Mouse (Mus musculus) liver, embryonic 12.5 days (tissue): ENCODE results near the gene Ror2. TPM values are rescaled to one million over a fixed set of nuclear protein-coding genes. Genes with fewer than 3 reads are reported as not detected.

Experiments
- ATAC-seq: fragments of 200-750 bp; cut with Nextera tagmentation; 2 replicates; pipeline ENCODE4 v1.8.0; 2017; ENCODE audit warnings: moderate number of reproducible peaks, mild to moderate bottlenecking, moderate library complexity
- H3K27ac ChIP-seq: fragments of 300-500 bp; sonication (generic); 2 replicates; pipeline ENCODE4 v1.5.1; 2016; ENCODE audit warnings: mild to moderate bottlenecking
- H3K27me3 ChIP-seq: fragments of 300-500 bp; sonication (generic); replicated peaks from 2 replicates; pipeline ENCODE4 v1.6.1; 2016; ENCODE audit warnings: mild to moderate bottlenecking, moderate library complexity
- H3K36me3 ChIP-seq: fragments of 300-500 bp; sonication (generic); 2 replicates; pipeline ENCODE4 v1.6.1; 2016; ENCODE audit warnings: mild to moderate bottlenecking, moderate library complexity
- H3K4me1 ChIP-seq: fragments of 300-500 bp; sonication (generic); 2 replicates; pipeline ENCODE4 v1.6.1; 2016
- H3K4me2 ChIP-seq: fragments of 300-500 bp; sonication (generic); 2 replicates; pipeline ENCODE4 v1.6.1; 2016; ENCODE audit warnings: mild to moderate bottlenecking, moderate library complexity
- H3K4me3 ChIP-seq: fragments of 300-500 bp; sonication (generic); 2 replicates; pipeline ENCODE4 v1.5.1; 2016; ENCODE audit warnings: mild to moderate bottlenecking, moderate library complexity
- H3K9ac ChIP-seq: fragments of 300-500 bp; sonication (generic); 2 replicates; pipeline ENCODE4 v1.6.1; 2016; ENCODE audit warnings: mild to moderate bottlenecking, moderate library complexity
- H3K9me3 ChIP-seq: fragments of 300-500 bp; sonication (generic); replicated peaks from 2 replicates; pipeline ENCODE4 v1.6.1; 2016; ENCODE audit warnings: mild to moderate bottlenecking, moderate library complexity
- WGBS: fragments of 180-500 bp; shearing (Covaris S2); methylation state at CpG from one replicate; pipeline ENCODE4 v1.1.7; 2016; ENCODE audit not compliant: insufficient replicate concordance; 5-methylcytosine and 5-hydroxymethylcytosine counted together
- polyA plus RNA-seq: library from polyadenylated mRNA; unstranded; fragments of >200 nt; fragmentation: Nextera tagmentation; extraction: Ambion mirVana; gene quantifications from 2 replicates; pipeline ENCODE4 v1.2.1, GENCODE M21; 2016

Ror2 gene
- polyA plus RNA-seq, 1 experiment from 2014 or later = 1.5 TPM

DNA sequence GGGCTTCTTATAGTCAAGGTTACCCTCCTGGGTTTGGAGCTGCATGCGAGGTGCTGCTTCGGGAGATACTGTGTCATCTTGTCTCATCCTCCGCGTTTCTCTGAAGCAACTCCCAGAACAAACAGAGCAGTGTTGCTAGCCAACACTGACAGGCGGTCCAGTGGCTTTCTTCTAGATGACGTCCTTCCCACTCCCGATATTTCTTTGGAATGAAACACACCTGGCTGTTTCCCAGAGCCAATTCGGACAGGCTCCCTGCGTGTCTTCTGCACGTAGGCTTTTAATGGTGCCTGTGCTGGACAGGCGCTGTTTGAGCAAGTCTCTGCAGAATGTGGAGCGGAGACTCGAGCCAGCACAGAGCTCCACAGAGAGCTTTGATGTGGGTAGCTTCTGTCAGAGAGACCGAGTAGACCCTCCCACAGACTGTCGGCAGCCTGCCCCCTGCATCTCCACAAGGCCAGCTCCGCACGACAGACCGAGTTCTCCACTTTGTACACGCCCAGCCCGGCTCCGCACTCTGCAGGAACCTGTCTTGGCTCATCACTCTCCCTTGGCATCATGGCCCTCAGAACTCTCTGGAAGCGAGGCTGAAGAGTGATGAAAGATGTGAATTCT lies 216.7 kb downstream of the Ror2 start:
- Histone ChIP-seq H3K27ac (no peak overlapping the region), H3K4me1 (no peaks in the 10 kb centered on the region), H3K36me3 (no peaks in the 10 kb centered on the region), H3K4me2 (no peak overlapping the region), H3K27me3 (no peaks in the 10 kb centered on the region), H3K9me3 (no peaks in the 10 kb centered on the region), H3K4me3 (no peak overlapping the region), H3K9ac (no peak overlapping the region)
- no peak for ATAC-seq
- WGBS = 69% methylated on average over 22 of the region's 22 CpGs

- 75% methylated on average over 8 of the region's 8 CpGs for WGBS
- no peak overlapping the region for H3K9ac ChIP-seq
Observed at GRCm38 (mm10) chr13:53068461-53068860, 217.5 kb downstream of the Ror2 start.

DNA sequence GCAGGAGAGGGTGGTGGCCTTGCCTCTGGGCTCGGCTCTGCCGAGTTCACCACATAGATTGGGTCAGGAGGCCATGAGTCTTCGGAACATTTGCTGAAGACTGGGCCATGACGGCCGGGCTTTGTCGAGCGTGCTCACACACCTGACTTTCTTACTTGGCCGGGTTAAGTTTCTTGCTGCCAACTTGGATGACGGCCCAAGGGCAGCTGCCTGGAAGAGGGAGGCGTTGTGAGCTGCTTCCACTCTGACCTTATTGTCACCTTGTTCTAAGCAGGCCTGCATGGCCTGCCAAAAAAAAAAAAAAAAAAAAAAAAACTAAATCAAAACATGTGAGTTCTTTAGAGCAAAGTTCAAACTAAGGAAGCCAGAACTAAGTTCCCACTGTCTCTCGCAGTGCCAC lies 218.0 kb downstream of the Ror2 start:
- H3K9me3 ChIP-seq = no peaks in the 10 kb centered on the region

More at GRCm38 (mm10) chr13:53068461-53068860, 217.5 kb downstream of the Ror2 start:
- Histone ChIP-seq H3K36me3 (no peaks in the 10 kb centered on the region), H3K9me3 (no peaks in the 10 kb centered on the region), H3K27ac (no peak overlapping the region), H3K4me1 (no peaks in the 10 kb centered on the region), H3K4me2 (no peak overlapping the region), H3K4me3 (no peak overlapping the region), H3K27me3 (no peaks in the 10 kb centered on the region)
- no peak for ATAC-seq

GRCm38 (mm10) chr13:53065122-53065521 lies 220.8 kb downstream of the Ror2 start:
- H3K36me3 ChIP-seq = no peaks in the 10 kb centered on the region
- no peaks in the 10 kb centered on the region for H3K9me3 ChIP-seq
- no peak overlapping the region for H3K4me2 ChIP-seq
- no peak overlapping the region for H3K9ac ChIP-seq
- H3K4me1 ChIP-seq = no peaks in the 10 kb centered on the region
- H3K27ac ChIP-seq = no peak overlapping the region
- WGBS = 70% methylated on average over 11 of the region's 11 CpGs
- no peak for ATAC-seq
- no peaks in the 10 kb centered on the region for H3K27me3 ChIP-seq
- no peak overlapping the region for H3K4me3 ChIP-seq

More for the DNA sequence above, 218.0 kb downstream of the Ror2 start:
- Histone ChIP-seq H3K36me3 (no peaks in the 10 kb centered on the region), H3K9ac (no peak overlapping the region), H3K4me3 (no peak overlapping the region), H3K4me1 (no peaks in the 10 kb centered on the region), H3K27me3 (no peaks in the 10 kb centered on the region), H3K4me2 (no peak overlapping the region), H3K27ac (no peak overlapping the region)
- WGBS = 76% methylated on average over 11 of the region's 11 CpGs
- no peak for ATAC-seq

DNA sequence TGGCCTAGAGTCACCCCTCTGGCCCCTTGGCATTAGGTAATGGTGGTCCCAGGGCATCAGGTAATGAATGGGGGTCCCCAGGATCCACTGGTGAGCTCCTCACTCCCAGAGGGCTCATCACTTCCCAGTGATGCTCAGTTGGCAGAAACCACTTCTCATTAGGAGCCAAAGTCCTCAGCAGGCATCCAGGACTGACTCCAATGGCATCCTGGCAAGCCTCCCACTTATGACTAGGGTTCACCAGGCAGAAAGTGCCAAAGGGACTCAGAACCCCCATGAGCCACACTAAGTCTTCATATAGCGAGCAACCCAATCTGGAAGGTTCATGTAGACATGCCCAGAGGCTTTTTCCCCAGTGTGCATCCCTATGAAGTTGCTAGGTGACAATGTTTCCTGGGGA lies 221.2 kb downstream of the Ror2 start:
- Histone ChIP-seq H3K36me3 (no peaks in the 10 kb centered on the region), H3K4me2 (no peak overlapping the region), H3K9ac (no peak overlapping the region), H3K27ac (no peak overlapping the region), H3K4me1 (no peaks in the 10 kb centered on the region), H3K9me3 (no peaks in the 10 kb centered on the region), H3K27me3 (no peaks in the 10 kb centered on the region), H3K4me3 (no peak overlapping the region)
- 55% methylated on average over 1 of the region's 1 CpGs for WGBS
- ATAC-seq = no peak

Other genes starting within 250 kb of the Ror2 start
- 16.6 and 18.0 TPM in 2 replicates for gene Sptlc1, start 91.3 kb upstream of the Ror2 start, polyA plus RNA-seq
- gene Msx2, start 186.9 kb upstream of the Ror2 start, polyA plus RNA-seq = 0.32 and 0.33 TPM in 2 replicates